Mouse (Mus musculus) lung, embryonic 14.5 days (tissue): ENCODE data around the gene Cers6. TPM values are rescaled to one million over a fixed set of nuclear protein-coding genes. Genes with fewer than 3 reads are reported as not detected.

ENCODE experiments used
- ATAC-seq: fragments of 200-750 bp; cut with Nextera tagmentation; 2 replicates; pipeline ENCODE4 v1.8.0; 2017; ENCODE audit warnings: mild to moderate bottlenecking, moderate TSS enrichment, moderate library complexity; ENCODE audit not compliant: insufficient read depth
- DNase-seq: peaks from one replicate; pipeline ENCODE4 v3.0.0-alpha.2; 2015
- H3K27ac ChIP-seq: fragments of 300-500 bp; sonication (generic); 2 replicates; pipeline ENCODE4 v1.5.1; 2014; ENCODE audit warnings: low read depth, mild to moderate bottlenecking, moderate library complexity
- H3K27me3 ChIP-seq: fragments of 300-500 bp; sonication (generic); 2 replicates; pipeline ENCODE4 v1.6.1; 2014; ENCODE audit warnings: low read length, control low read depth; ENCODE audit not compliant: insufficient read depth
- H3K36me3 ChIP-seq: fragments of 300-500 bp; sonication (generic); 2 replicates; pipeline ENCODE4 v1.6.1; 2014; ENCODE audit warnings: control low read depth; ENCODE audit not compliant: insufficient read depth
- H3K4me1 ChIP-seq: fragments of 300-500 bp; sonication (generic); 2 replicates; pipeline ENCODE4 v1.6.1; 2014; ENCODE audit warnings: antibody characterized with exemption, control low read depth; ENCODE audit not compliant: insufficient read depth
- H3K4me2 ChIP-seq: fragments of 300-500 bp; sonication (generic); 2 replicates; pipeline ENCODE4 v1.6.1; 2014; ENCODE audit warnings: mild to moderate bottlenecking
- H3K4me3 ChIP-seq: fragments of 300-500 bp; sonication (generic); 2 replicates; pipeline ENCODE4 v1.5.1; 2014; ENCODE audit warnings: low read depth, low read length
- H3K9ac ChIP-seq: fragments of 300-500 bp; sonication (generic); 2 replicates; pipeline ENCODE4 v1.6.1; 2014
- H3K9me3 ChIP-seq: fragments of 300-500 bp; sonication (generic); 2 replicates; pipeline ENCODE4 v1.6.1; 2016; ENCODE audit warnings: low read depth, low read length, control low read depth
- CTCF ChIP-seq: IDR thresholded peaks from 2 replicates; pipeline ENCODE4 v1.5.1; 2016; ENCODE audit warnings: antibody characterized with exemption, low read depth
- WGBS: fragments of 180-500 bp; shearing (Covaris S2); extraction: QIAGEN DNeasy Blood & Tissue Kit; methylation state at CpG from one replicate; pipeline ENCODE4 v1.1.7; 2014; 5-methylcytosine and 5-hydroxymethylcytosine counted together
- polyA plus RNA-seq: library from polyadenylated mRNA; unstranded; fragments of >200 nt; fragmentation: Nextera tagmentation; extraction: Ambion mirVana; gene quantifications from 2 replicates; pipeline ENCODE4 v1.2.1, GENCODE M21; 2014

Gene Cers6
- polyA plus RNA-seq, 1 experiment from 2014 or later: 26.2 TPM

DNA sequence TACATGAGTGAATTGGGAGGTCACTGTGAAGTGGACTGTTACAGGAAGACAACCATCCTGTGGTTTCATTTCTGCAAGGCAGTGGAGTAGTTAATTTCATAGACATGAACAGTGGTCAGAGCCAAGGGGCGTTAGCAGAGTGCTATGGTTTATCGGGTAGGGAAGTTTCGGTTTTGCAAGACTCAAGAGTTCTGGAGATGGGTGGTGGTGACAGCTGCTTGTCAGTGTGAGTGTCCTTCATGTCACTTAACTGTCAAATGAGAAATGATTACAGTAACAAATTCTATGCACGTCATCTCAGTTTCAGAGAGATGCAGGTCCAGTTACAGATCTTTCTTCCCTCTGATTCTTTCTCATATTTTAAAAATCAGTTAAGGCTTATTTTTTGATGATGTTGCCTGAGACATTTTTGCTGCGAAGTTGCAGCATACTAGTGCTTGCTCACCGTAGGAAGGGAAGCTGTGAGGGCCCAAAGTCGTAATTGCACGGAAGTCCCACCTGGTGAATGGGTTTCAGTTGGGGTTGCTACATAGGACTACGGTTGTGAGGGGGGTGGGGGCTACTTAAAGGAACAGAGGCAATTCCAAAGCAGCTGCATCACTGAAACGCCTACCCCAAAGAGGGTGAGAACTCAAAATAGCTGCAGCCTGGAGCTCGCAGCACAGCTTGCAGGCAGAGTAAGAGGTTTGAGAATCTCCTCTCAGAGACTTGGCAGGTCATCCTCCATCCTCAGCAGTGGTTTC is 46.7 kb downstream of the Cers6 start:
- 62% methylated on average over 11 of the region's 11 CpGs for WGBS
- peak overlapping the region; percentile 12; the same call in 1 of the 2 replicates for H3K4me2 ChIP-seq
- DNase-seq (no peak), ATAC-seq (peak; percentile 24; the same call in 1 of the 2 replicates)
- H3K9ac ChIP-seq: no peak overlapping the region
- H3K27me3 ChIP-seq: no peaks in the 10 kb centered on the region
- H3K9me3 ChIP-seq: no peaks in the 10 kb centered on the region
- H3K4me1 ChIP-seq: no peaks in the 10 kb centered on the region
- no peak overlapping the region for H3K4me3 ChIP-seq
- no peak overlapping the region for H3K27ac ChIP-seq
- no peaks in the 10 kb centered on the region for H3K36me3 ChIP-seq
- TF ChIP-seq CTCF: no peak

DNA sequence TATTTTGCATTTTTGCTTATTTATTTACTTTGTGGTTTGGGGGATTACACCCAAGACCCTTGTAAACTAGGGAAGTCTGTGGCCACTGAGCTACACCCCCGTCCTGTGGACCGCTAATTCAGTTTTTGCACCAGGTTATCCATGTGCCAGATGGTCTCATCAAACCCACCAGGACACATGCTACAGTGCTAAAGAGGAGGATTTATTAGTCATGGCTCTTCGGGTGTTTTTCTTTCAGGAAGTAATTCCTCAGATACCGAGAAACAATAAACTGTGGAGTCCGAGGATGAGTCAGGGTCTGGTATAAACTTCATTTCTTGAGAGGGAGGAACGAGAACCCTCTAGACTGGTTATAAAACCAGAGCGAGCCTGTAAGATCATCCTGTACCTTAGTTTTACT is 49.5 kb downstream of the Cers6 start:
- WGBS: 58% methylated on average over 7 of the region's 7 CpGs
- no peak for ATAC-seq
- Histone ChIP-seq H3K4me1 (no peaks in the 10 kb centered on the region), H3K4me2 (no peak overlapping the region), H3K36me3 (no peaks in the 10 kb centered on the region), H3K27ac (no peak overlapping the region), H3K27me3 (no peaks in the 10 kb centered on the region), H3K4me3 (no peak overlapping the region), H3K9me3 (no peaks in the 10 kb centered on the region), H3K9ac (no peak overlapping the region)
- no peak for TF ChIP-seq CTCF
- DNase-seq: no peak

DNA sequence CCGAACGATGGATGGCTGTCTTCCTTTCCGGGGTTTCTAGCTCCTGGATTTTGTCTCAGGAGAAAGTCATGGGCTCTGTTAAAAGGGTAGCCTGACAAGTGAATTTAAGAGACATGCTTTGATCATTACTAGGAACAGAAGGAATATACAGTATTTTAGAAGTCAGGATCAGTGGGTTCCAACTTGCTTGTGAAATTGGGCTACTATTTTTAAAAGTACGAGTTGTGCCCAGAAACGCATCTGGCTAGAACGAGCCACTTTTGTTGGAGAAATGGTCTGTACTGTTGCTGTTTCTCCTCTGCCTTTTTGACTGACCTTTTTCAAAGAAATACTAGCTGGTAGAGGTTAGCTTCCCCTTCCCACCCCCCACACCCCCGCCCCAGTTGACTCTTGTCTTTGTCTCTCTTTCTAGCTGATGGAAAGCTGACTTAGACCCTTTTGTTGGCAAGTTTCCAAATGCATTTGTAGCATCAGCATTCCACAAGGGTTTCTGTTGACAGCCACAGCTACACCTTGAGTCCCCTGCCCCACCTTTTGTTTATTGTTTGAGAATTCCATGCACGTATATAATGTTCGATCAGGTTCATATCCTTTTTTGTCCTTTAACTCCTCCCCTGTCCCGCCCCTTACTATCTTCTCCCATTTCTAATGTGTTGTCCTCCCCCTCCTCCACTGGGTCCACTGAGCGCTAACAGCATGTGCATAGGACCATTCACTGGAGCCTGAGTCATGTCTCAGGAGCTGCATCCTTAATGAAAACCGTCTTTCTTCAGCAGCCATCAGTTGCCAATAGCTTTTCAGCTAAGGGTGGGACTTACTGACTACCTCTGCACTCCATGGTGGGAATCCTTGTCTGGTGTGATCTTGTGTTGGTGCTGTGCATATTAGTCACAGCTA is 50.6 kb downstream of the Cers6 start:
- H3K27me3 ChIP-seq: no peaks in the 10 kb centered on the region
- H3K4me1 ChIP-seq: no peaks in the 10 kb centered on the region
- no peaks in the 10 kb centered on the region for H3K36me3 ChIP-seq
- no peak overlapping the region for H3K27ac ChIP-seq
- DNase-seq (no peak), ATAC-seq (no peak)
- no peak overlapping the region for H3K9ac ChIP-seq
- no peaks in the 10 kb centered on the region for H3K9me3 ChIP-seq
- no peak overlapping the region for H3K4me2 ChIP-seq
- TF ChIP-seq CTCF: no peak
- H3K4me3 ChIP-seq: no peak overlapping the region
- WGBS: 79% methylated on average over 12 of the region's 12 CpGs

DNA sequence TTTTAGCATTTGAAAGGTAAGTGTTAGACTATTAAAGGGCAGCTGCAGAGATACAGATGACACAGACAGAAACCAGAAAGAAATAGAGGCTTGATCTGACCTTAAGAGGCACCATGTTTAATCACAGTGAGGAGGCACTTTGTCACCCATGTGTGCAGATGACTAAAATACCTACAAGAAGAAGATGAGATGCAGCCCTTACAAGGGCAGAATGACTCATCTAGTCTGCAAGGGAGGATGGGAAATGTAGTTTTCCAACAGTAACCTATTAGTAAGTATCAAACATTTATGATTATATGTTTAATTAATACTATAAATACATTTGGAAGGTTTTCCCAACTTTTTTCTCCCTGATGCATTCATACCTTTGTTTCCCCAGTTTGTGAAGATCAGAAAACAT is 54.5 kb downstream of the Cers6 start:
- Histone ChIP-seq H3K4me3 (no peak overlapping the region), H3K27me3 (no peaks in the 10 kb centered on the region), H3K9me3 (no peaks in the 10 kb centered on the region), H3K9ac (no peak overlapping the region), H3K4me2 (no peak overlapping the region), H3K27ac (no peak overlapping the region), H3K4me1 (no peaks in the 10 kb centered on the region), H3K36me3 (no peaks in the 10 kb centered on the region)
- TF ChIP-seq CTCF: no peak
- DNase-seq (no peak), ATAC-seq (no peak)

DNA sequence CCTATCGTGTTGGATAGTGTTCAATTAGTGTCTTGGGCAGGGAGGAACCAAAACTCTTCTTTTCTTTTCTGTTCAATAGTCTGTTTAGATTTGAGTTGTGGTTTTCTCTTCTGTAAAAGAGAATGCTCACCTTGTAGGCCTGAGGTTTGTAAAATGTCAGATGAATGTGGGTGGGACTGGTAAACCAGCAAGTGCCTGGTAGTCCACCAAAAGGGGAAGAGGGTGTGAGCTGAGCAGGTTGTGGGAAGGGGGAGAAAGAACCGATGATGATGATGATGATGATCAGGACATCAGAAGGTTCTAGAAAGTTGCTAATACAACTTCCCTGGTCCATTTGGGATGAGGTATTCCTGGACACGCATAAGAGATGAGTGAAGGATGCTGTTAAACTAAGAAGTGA is 55.1 kb downstream of the Cers6 start:
- H3K4me1 ChIP-seq: no peaks in the 10 kb centered on the region
- H3K27ac ChIP-seq: no peak overlapping the region
- H3K27me3 ChIP-seq: no peaks in the 10 kb centered on the region
- no peak overlapping the region for H3K4me3 ChIP-seq
- no peaks in the 10 kb centered on the region for H3K36me3 ChIP-seq
- no peak for ATAC-seq
- WGBS: 88% methylated on average over 3 of the region's 3 CpGs
- no peak overlapping the region for H3K4me2 ChIP-seq
- no peak for TF ChIP-seq CTCF
- no peak for DNase-seq
- no peak overlapping the region for H3K9ac ChIP-seq
- H3K9me3 ChIP-seq: no peaks in the 10 kb centered on the region

DNA sequence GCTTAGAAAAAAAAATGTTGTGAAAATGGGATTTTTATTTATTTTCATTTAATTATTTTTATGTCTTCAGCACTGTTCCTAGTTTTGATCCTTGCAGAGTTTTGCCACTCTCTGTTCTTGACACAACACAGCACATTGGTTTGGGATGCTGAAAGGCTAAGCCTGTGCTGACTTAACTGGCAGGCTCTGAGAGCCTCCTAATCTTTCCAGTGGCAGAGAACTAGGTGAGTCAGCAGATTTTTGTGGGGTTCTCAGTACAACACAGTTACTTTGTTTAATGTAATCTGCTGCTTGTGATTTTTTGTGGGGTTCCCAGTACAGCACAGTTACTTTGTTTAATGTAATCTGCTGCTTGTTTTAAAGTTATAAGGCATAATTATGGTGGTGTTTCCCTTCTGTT is 55.8 kb downstream of the Cers6 start:
- H3K9ac ChIP-seq: no peak overlapping the region
- H3K9me3 ChIP-seq: no peaks in the 10 kb centered on the region
- no peak for TF ChIP-seq CTCF
- DNase-seq: no peak
- H3K4me3 ChIP-seq: no peak overlapping the region
- no peaks in the 10 kb centered on the region for H3K4me1 ChIP-seq
- H3K27me3 ChIP-seq: no peaks in the 10 kb centered on the region
- H3K36me3 ChIP-seq: no peaks in the 10 kb centered on the region
- ATAC-seq: no peak
- no peak overlapping the region for H3K27ac ChIP-seq
- H3K4me2 ChIP-seq: no peak overlapping the region

DNA sequence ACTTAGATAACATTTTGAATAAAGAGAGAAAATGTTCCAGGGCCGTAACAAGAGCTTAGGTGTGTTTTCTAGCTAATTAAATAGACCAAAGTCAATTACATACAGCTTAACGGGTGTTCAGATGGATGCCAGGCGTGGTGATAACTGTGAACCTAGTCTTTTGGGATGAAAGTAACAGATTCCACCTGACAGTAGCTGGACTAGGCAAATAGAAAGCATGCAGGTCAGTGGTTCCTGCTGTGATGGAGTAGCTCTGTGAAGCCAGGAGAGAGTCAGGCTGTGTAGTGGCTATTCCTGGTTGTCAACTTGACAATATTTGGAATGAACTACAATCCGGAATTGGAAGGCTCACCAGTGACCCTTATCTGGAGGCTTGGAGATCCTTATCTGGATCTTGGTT is 56.3 kb downstream of the Cers6 start:
- 83% methylated on average over 4 of the region's 4 CpGs for WGBS
- Histone ChIP-seq H3K9ac (no peak overlapping the region), H3K4me2 (no peak overlapping the region), H3K27me3 (no peaks in the 10 kb centered on the region), H3K4me1 (no peaks in the 10 kb centered on the region), H3K9me3 (no peaks in the 10 kb centered on the region), H3K36me3 (no peaks in the 10 kb centered on the region), H3K27ac (no peak overlapping the region), H3K4me3 (no peak overlapping the region)
- ATAC-seq: no peak
- DNase-seq: no peak
- no peak for TF ChIP-seq CTCF
